Mouse (Mus musculus) 416B (cell line): ENCODE results near the gene Gsn.

Source experiments
- DNase-seq: peaks from one replicate; pipeline ENCODE4 v3.0.0; 2011; ENCODE audit warnings: low read depth

The Gsn gene

GRCm38 (mm10) chr2:35253751-35254150 lies 2.4 kb upstream of the Gsn start:
- no peak for DNase-seq

GRCm38 (mm10) chr2:35255004-35255403 lies 1.2 kb upstream of the Gsn start:
- no peak for DNase-seq

- DNase-seq, result no peak
Observed at GRCm38 (mm10) chr2:35255462-35255861, 718 bp upstream of the Gsn start.

- DNase-seq, result no peak
Observed at GRCm38 (mm10) chr2:35256932-35257331, 752 bp downstream of the Gsn start.

GRCm38 (mm10) chr2:35257886-35258285 lies 1.7 kb downstream of the Gsn start:
- DNase-seq, result peak; percentile 65

- DNase-seq, result peak; percentile 52
Observed at GRCm38 (mm10) chr2:35258590-35258989, 2.4 kb downstream of the Gsn start.

GRCm38 (mm10) chr2:35259338-35260080 lies 3.3 kb downstream of the Gsn start:
- peak; percentile 94 for DNase-seq

GRCm38 (mm10) chr2:35260291-35260690 lies 4.1 kb downstream of the Gsn start:
- peak; percentile 62 for DNase-seq

- peak; percentile 87 for DNase-seq
Observed at GRCm38 (mm10) chr2:35264095-35264494, 7.9 kb downstream of the Gsn start.

- DNase-seq, result peak; percentile 87
Observed at GRCm38 (mm10) chr2:35265296-35265695, 9.1 kb downstream of the Gsn start.

GRCm38 (mm10) chr2:35265775-35266174 lies 9.6 kb downstream of the Gsn start:
- no peak for DNase-seq

- DNase-seq, result no peak
Observed at GRCm38 (mm10) chr2:35266251-35266905, 10.2 kb downstream of the Gsn start.

- no peak for DNase-seq
Observed at GRCm38 (mm10) chr2:35267156-35267875, 11.1 kb downstream of the Gsn start.

GRCm38 (mm10) chr2:35267876-35268566 lies 11.8 kb downstream of the Gsn start:
- no peak for DNase-seq

GRCm38 (mm10) chr2:35269136-35269535 lies 13.0 kb downstream of the Gsn start:
- DNase-seq, result peak; percentile 96

GRCm38 (mm10) chr2:35269716-35270260 lies 13.6 kb downstream of the Gsn start:
- peak; percentile 77 for DNase-seq

GRCm38 (mm10) chr2:35270531-35270984 lies 14.4 kb downstream of the Gsn start:
- peak; percentile 90 for DNase-seq

- DNase-seq, result peak; percentile 84
Observed at GRCm38 (mm10) chr2:35271817-35272216, 15.6 kb downstream of the Gsn start.

GRCm38 (mm10) chr2:35272881-35273280 lies 16.7 kb downstream of the Gsn start:
- DNase-seq, result no peak

GRCm38 (mm10) chr2:35273536-35273935 lies 17.4 kb downstream of the Gsn start:
- DNase-seq, result no peak

- no peak for DNase-seq
Observed at GRCm38 (mm10) chr2:35277686-35278085, 21.5 kb downstream of the Gsn start.
